Mouse (Mus musculus) lung, postnatal 0 days (tissue): ENCODE results near the gene Olfr10.

Experiments used
- CTCF ChIP-seq: IDR thresholded peaks from 2 replicates; pipeline ENCODE4 v1.5.1; 2016; ENCODE audit warnings: antibody characterized with exemption, mild to moderate bottlenecking
- EP300 ChIP-seq: IDR thresholded peaks from 2 replicates; pipeline ENCODE4 v1.6.1; 2016; ENCODE audit warnings: antibody characterized with exemption, mild to moderate bottlenecking, control low read depth

DNA sequence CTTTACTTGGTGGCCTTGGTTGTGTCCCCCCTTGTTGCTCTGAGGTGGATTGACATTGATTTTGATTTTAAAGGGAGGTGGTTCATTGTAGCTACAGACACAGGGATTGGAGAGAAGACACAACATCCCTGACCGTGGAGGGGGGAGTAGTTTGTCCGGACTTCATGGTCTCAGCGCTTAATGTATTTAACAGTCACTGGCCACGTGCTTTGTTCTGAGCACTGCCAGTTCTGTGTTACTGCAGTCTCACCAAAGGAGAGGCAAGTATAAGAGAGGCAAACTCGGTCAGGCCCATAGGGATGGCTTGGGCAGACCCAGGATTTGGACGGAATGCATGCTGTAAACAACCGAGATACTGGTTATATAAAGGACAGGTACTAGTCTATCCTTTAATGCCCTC, 40.5 kb upstream of the Olfr10 start:
- no peak for TF ChIP-seq EP300
- no peak for TF ChIP-seq CTCF
